Mouse (Mus musculus) spleen, postnatal 36 days (tissue): ENCODE data around the gene Atp8b2.

ENCODE experiments used
- DNase-seq, 2 experiments: peaks; one replicate each; pipeline ENCODE4 v3.0.0; 2022; ENCODE audit warnings: low spot score in 2 of 2, mixed read lengths in 1 of 2

Gene Atp8b2

GRCm38 (mm10) chr3:89907846-89908245 is 55.5 kb downstream of the Atp8b2 start:
- no peak for DNase-seq

- DNase-seq, result no peak
Observed at GRCm38 (mm10) chr3:89899511-89899908, 63.8 kb downstream of the Atp8b2 start.

- DNase-seq, result no peak
Observed at GRCm38 (mm10) chr3:89898870-89899510, 64.3 kb downstream of the Atp8b2 start.

GRCm38 (mm10) chr3:89898011-89898410 is 65.3 kb downstream of the Atp8b2 start:
- no peak for DNase-seq

GRCm38 (mm10) chr3:89897204-89897796 is 66.0 kb downstream of the Atp8b2 start:
- DNase-seq, result no peak

GRCm38 (mm10) chr3:89896571-89896970 is 66.7 kb downstream of the Atp8b2 start:
- DNase-seq, result no peak

- DNase-seq, result no peak
Observed at GRCm38 (mm10) chr3:89892517-89893106, 70.7 kb downstream of the Atp8b2 start.

- DNase-seq, result no peak
Observed at GRCm38 (mm10) chr3:89891696-89892095, 71.6 kb downstream of the Atp8b2 start.

GRCm38 (mm10) chr3:89889841-89890430 is 73.4 kb downstream of the Atp8b2 start:
- DNase-seq, result no peak
